Mouse (Mus musculus) cortical plate, adult 2 months (tissue): ENCODE results near the gene Chn1.

Experiments
- CTCF ChIP-seq: fragments of 200-500 bp; IDR thresholded peaks from 2 replicates; pipeline ENCODE4 v1.5.1; 2011; ENCODE audit warnings: mild to moderate bottlenecking, control low read depth, low read length; ENCODE audit not compliant: insufficient read depth; ENCODE audit errors: extremely low read depth
- POLR2A ChIP-seq: fragments of 200-500 bp; IDR thresholded peaks from 2 replicates; pipeline ENCODE4 v1.6.1; 2011; ENCODE audit warnings: mild to moderate bottlenecking, low read length, control low read depth; ENCODE audit not compliant: insufficient read depth; ENCODE audit errors: extremely low read depth

DNA sequence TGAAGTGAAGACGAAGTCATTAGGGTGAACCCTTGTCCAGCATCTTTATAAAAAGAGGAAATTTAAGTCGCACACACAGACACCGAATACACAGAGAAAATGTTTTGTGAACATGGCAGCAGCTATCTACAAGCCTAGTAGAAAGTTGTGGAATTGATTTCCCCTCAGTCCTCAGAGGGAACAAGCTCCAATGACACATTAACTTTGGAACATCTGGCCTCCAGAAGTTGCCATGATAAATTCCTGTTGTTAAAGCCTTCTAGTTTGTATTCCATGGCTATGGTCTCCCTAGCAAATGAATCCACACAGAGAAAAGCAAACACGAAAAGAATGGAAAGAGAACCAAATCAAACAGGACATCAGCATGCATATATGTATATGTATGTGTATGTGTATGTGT lies 201.6 kb downstream of the Chn1 start:
- TF ChIP-seq CTCF (no peak), POLR2A (no peak)
